Mouse (Mus musculus) adrenal gland, adult 8-10 months (tissue): ENCODE measurements around the gene Prr7. TPM values are rescaled to one million over a fixed set of nuclear protein-coding genes. Genes with fewer than 3 reads are reported as not detected.

Experiments used
- DNase-seq: peaks from one replicate; pipeline ENCODE4 v3.0.0; 2022
- total RNA-seq, 4 experiments: library from RNA; stranded (reverse); gene quantifications; 2 replicates each; pipeline ENCODE4 v1.2.4; 2022

The Prr7 gene
- total RNA-seq, 4 experiments from 2014 or later = 2.3 to 4.3 (median 3.7) TPM

- no peak for DNase-seq
Observed at GRCm38 (mm10) chr13:55478036-55478435, 14.0 kb downstream of the Prr7 start.

DNA sequence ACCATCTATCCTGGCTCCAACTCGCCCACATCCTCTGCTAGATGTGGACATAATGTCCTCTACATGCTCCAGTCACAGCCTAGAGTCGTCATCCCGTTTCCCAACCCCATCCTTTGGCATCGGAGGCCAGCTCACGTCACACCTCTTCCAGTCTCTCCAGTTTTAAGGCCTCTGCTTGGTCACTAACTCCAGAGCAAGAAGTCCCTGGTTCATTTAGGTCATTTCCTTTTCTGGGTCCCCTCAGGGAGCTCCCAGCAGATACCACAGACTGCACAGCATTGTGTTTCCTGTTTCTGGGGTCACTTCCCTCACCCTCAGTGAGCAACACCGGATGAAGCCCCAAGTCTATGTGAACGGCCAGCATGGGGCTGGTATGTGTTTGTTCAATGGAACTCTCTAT, 14.9 kb downstream of the Prr7 start:
- DNase-seq = no peak

DNA sequence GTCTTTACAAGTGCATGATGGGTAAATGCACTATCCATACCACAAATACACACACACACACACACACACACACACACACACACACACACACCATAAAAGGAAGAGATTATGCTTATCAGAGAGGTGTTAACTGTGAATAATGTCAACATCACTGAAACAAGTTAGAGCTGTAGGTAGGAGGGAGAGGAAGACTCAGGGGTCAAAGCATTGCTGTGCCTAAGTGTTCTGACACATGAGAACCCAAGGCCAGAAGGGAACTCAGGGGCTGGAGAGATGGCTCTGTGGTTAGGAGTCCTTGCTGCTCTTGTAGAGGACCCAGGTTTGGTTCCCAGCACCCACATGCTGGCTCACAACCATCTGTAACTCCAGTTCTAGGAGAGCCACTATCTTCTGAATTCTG, 15.9 kb downstream of the Prr7 start:
- DNase-seq = no peak

- peak; percentile 62 for DNase-seq
Observed at GRCm38 (mm10) chr13:55482542-55482941, 18.5 kb downstream of the Prr7 start.

DNA sequence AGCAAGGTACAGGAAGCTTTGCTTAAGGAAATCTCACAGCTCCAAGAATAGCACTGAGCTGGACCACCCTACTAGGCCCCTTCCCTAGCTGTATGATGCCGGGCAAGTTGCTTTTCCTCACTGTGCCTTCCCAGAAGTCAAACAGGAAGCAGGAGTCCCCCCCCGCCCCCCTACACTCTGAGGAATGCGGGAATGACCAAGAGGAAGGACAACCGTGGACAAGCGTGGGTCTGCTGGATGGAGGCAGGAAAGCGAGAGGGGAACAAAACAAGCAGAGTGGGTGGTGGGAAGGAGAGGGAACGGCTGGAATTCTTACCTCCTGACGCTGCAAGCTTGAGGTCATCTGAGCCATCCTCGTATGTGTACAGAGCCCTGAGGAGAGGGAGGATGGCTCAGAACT, 19.0 kb downstream of the Prr7 start:
- DNase-seq = no peak

DNA sequence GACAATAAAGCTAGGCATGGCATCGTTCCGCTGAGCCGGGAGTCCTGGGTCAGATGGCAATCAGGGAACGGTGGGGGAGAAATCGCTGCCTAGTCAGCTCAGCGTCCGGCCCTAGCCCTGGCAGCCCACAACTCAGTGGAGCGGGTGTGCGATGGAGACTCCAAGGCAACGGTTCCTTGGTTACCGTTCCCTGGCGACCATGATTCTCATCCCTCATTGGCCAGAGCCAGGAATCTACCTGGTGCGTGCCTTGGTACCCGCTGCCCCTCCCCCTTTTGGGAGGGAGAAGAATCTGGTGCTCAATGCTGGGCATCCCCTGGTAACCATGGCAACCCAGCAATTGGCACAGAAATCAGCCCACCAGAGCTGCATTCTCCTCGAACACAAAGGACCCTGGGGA, 19.5 kb downstream of the Prr7 start:
- no peak for DNase-seq

DNA sequence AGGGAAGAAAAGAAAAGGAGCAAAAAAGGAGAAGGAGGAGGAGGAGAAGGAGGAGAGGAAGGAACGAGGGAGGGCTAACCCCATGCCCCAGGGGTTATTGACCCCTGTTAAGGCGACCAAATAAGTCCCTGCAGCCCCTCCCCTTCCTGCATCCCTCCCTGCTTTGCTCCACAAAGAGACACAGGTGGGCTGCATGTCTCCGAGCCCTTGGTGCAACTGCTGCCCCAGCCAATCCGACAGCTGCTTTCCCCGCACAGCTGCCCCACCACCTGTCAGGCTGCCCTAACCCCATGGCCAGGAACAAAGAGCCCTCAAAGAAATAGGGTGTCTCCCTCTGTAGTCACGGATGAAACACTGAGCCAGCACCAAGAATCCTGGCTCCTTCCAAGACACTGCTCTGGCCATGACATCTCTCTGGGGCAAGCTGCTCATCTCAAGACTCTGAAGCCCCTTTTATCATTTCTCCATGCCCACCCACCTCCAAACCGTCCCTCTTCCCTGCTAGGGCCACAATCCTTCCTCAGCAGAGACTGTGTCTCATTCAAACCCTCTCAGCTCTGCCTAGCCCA, 20.5 kb downstream of the Prr7 start:
- DNase-seq = no peak

- DNase-seq = no peak
Observed at GRCm38 (mm10) chr13:55486029-55486794, 22.1 kb downstream of the Prr7 start.

DNA sequence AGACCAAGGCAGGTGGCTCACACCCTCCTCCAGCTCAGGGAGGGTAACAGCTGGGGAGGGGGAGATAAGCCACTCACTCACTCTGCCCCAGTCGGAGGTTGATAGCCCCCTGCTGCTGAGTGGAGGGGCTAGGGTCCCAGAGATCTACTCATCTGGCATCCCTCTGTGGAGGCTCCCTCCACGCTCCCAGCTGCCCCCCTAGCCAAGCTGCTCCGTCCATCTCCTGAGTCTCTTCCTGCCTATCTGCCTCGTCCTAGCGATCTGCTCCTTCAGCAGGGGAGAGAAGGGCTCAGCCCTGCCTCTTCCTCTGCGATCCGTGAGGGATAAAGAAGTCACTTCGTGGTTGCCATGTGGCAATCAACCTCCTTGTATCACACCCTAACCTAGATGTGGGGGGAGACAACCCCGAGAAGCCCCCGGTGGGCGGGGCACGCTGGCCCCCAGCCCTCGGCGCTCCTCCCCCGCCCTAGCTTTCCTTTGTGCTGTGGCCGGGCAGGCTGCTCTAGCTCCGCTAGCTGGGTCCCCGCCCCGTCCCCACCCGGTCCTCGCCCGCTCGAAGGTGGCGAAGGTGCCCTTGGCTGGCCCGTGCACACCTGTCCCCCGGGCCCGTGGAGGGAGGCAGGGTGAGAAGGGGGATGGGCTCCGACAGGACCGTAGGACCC, 23.0 kb downstream of the Prr7 start:
- DNase-seq = no peak

- DNase-seq = no peak
Observed at GRCm38 (mm10) chr13:55487578-55488498, 23.8 kb downstream of the Prr7 start, which contains the start of gene Dbn1. TSS of gene Dbn1 (minus strand) at chr13:55488111.

GRCm38 (mm10) chr13:55494257-55494656, 30.2 kb downstream of the Prr7 start:
- DNase-seq = no peak

DNA sequence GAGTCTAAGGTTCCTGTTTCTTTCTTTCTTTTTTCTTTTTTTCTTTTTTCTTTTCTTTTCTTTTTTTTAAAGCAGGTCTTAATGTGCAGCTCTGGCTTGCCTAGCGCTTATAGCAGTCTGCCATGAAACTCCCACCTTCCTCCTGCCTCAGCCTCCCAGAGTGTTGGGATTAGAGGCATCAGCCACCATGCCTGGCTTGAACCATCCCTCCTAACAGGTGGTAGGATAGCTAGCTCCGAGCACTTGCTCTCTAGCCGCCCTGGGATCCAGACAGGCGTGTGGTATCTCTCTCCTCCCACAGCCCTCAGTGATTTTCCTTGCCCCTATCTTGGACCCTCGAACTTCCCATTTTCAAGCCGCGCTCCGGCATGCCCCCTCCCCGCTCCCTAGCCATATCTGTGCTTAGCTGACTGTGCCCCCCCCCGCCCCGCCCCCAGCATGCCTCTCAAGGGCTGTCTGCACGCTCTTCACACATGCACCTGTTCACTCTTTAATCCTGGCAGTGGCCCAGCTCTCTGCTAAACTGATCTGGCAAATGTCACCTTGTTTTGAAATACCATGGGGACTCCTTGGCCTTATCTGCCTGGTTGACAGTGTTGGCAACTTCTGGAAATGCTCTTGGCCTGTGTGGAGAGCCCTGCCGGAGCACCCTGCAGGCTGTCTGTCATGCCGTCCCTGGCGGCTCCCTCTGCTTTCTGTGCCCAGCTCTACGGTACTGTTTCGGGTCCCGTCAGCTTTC, 31.0 kb downstream of the Prr7 start:
- no peak for DNase-seq

DNA sequence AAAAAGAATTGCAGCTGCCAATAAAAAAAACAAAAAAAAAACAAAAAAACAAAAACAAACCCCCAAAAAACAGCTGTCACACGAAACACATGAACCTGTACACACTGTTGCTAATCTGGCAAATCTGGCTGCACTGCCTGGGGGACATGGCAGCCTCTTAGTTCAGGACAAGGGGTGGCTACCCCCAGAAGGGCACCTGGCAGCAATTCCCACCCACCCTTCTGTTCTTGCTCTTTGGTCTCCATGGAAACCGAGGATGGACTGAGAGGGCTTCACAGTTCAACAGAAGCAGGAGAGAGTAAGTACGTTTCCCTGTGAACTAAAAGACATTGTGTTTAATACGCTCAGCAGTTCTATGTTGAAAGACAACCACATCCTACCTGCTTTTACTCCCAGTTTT, 31.6 kb downstream of the Prr7 start:
- DNase-seq = no peak

DNA sequence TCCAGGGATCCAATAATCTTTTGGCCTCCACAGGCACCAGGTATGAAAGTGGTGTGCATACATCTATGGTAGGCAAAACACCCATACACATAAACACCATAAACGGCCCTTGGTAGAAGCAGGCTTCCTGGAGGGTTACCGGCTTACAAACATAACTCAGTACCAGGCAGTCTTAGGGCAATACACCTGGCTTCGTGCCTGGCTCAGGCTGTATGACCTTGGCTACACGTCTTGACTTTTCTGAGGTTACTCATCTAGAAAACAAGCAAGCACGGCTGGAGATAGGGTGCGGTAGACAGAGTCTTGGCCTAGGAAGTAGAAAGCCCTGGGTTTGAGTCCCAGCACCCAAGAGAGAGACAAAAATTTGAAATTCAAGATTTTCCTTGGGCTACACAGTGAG, 32.6 kb downstream of the Prr7 start:
- DNase-seq = no peak

DNA sequence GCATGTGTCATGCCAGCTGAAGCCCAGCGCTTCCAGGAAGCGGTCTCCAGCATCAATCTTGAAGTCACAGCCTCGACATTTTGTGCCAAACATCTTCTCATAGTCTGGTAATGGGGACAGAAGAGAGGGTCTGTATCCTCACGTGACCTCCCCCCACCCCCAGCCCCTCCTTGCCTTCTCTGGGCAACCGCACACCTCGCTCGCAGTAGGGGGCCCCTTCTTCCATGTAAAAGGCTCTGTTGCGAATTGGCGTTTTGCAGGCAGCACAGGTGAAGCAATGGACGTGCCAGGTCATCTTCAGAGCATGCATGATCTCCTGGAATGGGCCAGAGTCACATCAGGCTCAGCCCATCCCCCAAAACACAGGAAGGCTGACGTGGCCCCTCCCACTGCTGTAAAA, 34.8 kb downstream of the Prr7 start:
- no peak for DNase-seq

GRCm38 (mm10) chr13:55500575-55500974, 36.5 kb downstream of the Prr7 start:
- no peak for DNase-seq

- no peak for DNase-seq
Observed at GRCm38 (mm10) chr13:55502405-55502804, 38.3 kb downstream of the Prr7 start.

- no peak for DNase-seq
Observed at GRCm38 (mm10) chr13:55504390-55504789, 40.3 kb downstream of the Prr7 start.

DNA sequence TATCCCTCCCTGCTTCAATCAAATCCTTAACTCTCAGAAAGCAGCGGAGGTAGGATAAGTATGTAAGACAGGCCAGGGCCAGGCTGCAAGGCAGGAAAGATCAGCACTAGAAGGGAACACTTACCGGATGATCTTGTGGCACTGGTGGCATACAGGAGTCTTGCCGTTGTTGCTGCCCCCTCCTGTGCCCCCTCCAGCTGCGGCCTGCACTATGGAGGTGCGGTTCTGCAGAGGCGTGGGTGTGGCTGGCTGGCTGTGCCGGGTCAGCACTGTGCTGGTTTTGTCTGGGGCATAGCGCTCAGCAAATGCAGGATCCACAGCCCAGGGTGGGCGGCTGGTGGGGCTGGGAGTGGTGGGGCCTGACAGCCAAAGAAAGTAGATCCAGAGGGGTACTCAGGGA, 41.7 kb downstream of the Prr7 start:
- DNase-seq = no peak

GRCm38 (mm10) chr13:55506697-55507096, 42.6 kb downstream of the Prr7 start:
- DNase-seq = no peak

DNA sequence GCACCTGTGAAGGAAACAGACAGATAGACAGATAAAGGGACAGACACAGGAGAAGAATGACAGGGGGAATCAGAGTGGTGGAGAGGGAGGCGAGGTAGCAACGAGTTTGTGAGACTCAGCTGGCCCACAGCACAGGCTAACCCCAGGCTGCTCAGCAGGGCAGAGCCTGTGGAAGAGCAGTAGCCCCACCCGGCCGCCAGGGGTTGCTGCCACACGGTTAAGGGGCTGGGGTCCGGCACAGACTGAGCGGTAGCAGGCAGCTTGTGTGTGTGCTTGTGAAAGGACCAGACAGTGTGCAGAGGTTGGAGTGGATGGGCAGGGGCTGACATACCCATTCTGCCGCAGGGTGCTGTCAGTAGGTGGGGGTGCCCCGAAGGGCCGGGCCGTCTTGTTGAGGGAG, 43.8 kb downstream of the Prr7 start:
- no peak for DNase-seq

- no peak for DNase-seq
Observed at GRCm38 (mm10) chr13:55508531-55508930, 44.5 kb downstream of the Prr7 start.
